Mouse (Mus musculus) CH12F3 (cell line): ENCODE data around the gene Vti1a.

Source experiments
- in situ Hi-C: fragments of 300-500 bp; cut with MboI; formaldehyde crosslinking; loops from 2 replicates; pipeline ENCODE4 v1.14.3; 2020; ENCODE audit warnings: low sequenced_read_pairs

The Vti1a gene

DNA sequence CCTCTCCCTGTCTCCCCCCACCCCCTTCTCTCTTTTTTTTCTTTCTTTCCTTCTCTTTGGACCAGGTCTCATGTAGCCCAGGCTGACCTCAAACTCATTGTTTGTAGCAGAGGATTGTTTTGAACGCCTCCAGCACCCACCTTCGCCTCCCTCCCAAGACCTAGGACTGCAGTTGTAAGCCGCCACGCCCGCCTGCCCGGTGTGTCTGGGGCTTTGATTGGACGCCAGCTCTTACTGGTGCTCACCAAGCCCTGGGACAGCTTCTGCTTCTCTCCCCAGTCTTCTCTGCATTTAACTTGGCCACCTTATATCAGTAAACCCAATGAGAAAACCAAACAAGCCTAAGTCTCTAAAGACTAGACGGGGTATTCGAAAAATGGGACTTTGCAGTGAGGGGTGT lies 238.6 kb downstream of the Vti1a start:
- in situ Hi-C loops, result no loop called here

GRCm38 (mm10) chr19:55556168-55556999 lies 240.3 kb downstream of the Vti1a start:
- in situ Hi-C loops, result no loop called here

DNA sequence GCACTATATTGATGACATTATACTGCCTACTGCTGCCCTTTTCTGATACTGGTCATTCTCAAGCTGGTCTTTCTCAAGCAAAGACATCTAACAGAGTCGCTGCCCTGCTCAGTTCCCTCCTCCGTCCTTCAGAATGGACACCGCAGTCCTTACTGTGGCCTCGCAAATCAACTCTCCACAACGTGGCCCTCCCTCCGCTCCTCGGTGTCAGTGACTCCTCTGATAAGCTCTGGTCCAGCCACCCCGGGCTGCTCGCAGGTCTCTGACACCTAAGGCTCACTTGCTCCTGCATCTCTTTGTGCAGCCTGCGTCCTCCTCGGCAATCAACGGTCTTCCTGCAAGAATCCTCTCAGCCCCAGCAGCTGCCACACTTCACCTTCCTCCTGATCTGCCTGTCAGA lies 243.2 kb downstream of the Vti1a start:
- in situ Hi-C loops, result no loop called here

GRCm38 (mm10) chr19:55560088-55560682 lies 244.1 kb downstream of the Vti1a start:
- in situ Hi-C loops, result no loop called here

- in situ Hi-C loops, result no loop called here
Measured at GRCm38 (mm10) chr19:55561469-55561868, 245.4 kb downstream of the Vti1a start.

- in situ Hi-C loops, result no loop called here
Measured at GRCm38 (mm10) chr19:55562487-55563147, 246.5 kb downstream of the Vti1a start.

DNA sequence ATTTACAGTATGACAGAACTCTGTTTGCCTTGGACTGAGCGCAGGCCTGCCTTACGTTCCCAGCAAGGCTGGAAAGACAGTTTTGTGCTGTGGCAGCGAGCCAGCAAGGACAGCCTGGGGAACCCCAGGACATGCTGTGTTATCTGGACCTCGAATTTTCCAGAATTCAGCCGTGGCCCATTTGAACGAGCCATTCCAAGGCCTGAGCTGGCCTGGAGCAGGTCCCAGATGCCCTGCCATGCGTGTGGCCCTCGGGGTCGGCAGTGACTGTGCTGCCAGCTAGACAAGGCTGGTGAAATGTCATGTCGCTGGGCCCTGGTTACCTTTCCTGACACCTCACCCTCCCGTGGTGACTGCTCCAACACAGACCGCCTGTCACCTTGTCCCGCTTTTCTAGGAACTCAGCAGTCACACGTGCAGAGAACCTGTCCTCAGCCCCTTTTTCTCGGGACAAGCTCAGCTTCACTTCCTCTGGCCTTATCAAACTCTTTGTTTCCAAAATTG lies 247.1 kb downstream of the Vti1a start:
- in situ Hi-C loops, result no loop called here

DNA sequence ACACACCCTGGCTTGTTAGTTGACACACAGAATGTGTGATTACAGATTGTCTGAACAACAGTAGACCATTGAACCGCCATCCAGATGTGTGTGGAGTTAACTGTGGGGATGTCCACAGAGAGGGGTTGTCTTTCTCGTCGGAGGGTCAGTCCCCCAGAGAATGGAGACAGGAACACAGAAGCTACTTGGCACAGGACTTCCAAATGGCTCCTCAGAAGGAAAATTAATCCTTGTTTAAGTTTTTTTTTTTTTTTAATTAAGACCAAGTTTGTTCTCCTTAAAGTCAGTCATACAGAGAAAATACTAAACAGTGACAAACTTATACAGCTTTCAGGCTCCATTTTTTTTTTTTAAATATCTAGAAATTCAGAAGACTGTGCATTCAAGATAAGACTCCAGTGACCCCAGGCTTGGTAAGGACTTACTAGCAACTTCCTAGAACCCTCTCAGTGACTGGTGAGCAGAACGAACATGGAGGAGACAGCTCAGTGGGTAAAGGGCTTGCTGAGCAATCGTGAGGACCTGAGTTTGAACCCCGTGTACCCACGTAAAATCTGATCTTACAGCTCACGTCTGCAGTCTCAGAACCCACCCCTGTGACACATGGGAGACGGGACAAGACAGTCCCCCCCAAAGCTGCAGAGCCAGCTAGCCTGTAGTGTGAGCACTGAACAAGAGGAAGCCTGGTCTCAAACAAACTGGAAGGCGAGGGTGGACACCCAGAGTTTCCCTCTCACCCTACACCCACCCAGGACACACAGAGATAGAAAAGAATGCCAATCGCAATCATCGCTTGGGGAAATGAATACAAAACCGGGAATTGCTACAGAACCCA lies 248.2 kb downstream of the Vti1a start:
- in situ Hi-C loops, result no loop called here

GRCm38 (mm10) chr19:55565111-55565510 lies 249.0 kb downstream of the Vti1a start:
- in situ Hi-C loops, result no loop called here

GRCm38 (mm10) chr19:55565523-55566369 lies 249.7 kb downstream of the Vti1a start:
- in situ Hi-C loops, result no loop called here

DNA sequence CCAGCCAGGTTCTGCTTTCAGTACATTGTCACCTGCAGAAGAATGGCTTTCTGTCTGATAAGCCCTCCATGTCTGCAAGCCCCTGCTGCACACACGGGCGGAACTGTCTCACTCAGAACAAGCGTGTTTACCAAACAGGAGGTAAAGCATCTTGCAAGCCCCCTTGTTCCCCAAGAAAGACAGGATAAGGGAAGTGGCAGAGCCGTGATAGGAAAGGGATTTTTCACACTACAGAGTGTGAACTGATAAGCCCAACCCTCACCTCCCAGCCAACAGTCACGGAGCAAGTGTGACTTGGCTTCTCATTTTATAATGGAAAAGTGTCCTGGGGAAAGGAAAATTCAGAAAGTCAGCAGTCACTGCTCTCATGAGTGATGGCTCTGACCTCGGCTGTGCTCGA lies 253.0 kb downstream of the Vti1a start:
- in situ Hi-C loops, result no loop called here

DNA sequence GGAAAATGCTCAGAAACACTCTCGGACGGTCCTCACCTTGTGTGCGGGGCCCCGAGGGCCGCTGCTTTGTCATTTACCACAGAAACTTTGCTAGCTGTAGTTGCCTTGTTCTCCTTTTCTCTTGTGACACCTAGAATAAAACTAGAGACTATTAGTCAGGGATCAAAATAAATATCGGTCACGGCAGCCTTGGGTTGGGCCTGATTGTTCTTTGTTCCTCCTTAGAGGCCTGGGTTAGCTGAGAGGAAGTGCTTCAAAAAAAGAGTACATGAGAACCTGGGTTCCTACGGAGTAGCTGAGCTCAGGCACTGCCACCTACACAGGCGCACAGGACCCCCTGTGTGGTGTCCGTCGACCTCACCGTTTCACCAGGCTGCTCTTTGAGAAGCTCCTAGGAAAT lies 253.8 kb downstream of the Vti1a start:
- in situ Hi-C loops, result no loop called here

DNA sequence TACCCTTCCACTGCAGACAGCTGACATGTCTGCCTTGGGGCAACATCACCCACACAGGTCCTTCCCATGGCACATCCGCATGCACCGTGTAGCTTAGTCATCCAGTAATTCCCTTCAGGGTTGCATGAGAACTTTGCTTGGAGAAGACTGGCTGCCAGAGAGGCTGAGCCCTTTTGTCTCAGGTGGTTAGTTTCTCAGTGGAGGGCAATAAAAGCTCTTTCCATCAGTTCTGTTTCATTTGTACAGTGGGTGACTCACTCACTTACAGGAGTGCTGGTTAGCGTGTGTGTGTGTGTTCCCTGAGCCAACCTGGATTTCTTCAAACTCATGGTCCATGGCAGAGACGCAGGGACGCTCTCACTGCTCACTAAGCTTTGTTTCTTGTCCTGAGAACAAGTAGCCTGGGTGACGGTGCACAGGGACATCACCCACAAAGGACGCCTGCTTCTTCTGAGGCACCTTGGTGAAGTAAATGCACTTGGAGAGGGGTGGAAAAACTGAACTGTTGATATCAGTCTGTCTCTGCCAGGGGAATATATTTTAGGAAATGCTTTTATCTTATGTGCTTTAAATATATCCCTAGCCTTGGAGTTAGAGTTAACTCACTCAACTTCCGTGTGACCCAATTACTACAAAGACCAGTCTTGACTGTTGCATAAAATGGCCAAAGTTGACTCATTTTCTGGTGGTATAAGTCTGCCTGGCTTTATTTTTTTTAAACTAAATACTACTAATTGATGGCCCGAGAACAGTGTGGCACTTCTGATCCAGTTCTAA lies 254.6 kb downstream of the Vti1a start:
- in situ Hi-C loops, result no loop called here

GRCm38 (mm10) chr19:55571486-55571885 lies 255.4 kb downstream of the Vti1a start:
- in situ Hi-C loops, result no loop called here

- in situ Hi-C loops, result no loop called here
Measured at GRCm38 (mm10) chr19:55577306-55578042, 261.4 kb downstream of the Vti1a start.

GRCm38 (mm10) chr19:55578094-55579085 lies 262.3 kb downstream of the Vti1a start:
- in situ Hi-C loops, result no loop called here

DNA sequence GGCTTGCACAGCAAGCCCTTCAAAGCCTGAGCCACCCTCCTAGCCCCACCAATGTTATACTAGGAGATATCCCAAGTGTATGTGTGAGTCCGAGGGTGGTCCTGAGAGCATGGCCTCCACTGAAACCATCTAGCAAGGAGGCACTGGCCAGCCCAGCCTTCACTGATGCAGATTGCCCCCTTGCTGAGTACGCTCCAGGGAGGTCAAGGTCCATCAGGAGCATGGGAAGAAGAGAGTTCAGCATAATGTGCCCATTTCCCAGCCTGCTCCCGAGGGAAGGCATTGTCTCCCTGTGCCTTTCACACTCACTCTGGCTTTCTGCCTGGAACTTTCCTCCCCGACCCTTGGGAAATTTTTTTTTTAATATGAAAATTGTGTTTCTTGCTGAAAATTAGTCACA lies 263.2 kb downstream of the Vti1a start:
- in situ Hi-C loops, result no loop called here
